ENCODE assay signal across 8 mouse cellular contexts in the genomic region with DNA sequence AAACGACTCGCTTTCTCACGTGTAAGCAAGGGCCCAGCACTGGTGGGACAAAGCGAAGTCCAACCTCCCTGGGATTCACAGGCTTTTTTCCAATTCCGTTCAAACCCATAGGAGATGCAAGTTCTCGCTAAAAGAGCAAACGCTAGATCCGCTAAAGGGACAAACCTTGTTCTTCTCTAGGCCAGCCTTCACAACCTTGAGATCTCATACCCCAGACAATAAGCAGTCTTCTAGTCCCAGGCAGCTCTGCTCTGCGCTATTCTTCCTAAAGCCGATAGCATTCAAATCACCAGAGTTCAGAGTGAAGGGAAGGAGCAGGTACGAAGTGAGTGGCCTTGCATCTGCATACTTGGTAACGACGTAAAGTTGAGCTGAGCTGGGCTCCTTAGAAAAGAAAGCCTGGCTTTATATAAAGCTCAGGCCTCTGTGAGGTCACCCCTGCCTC. TPM values are rescaled to one million over a fixed set of nuclear protein-coding genes. Genes with fewer than 3 reads are reported as not detected.
DNase-seq lines count a peak whose midpoint lies in the region; ATAC-seq and TF ChIP-seq lines count a peak whose summit lies in the region.

No protein-coding gene starts in this region.

- no peak for TF ChIP-seq CTCF in lung, postnatal 0 days (IDR thresholded peaks at IDR 0.05)

- H3K4me1 ChIP-seq in lung, postnatal 0 days (ENCODE audit: insufficient read depth, low read depth, low read length), result peaks cover 7% of the 10 kb centered on the region; the same call in 1 of the 2 replicates
- peaks cover 15% of the 10 kb centered on the region for H3K4me1 ChIP-seq in forebrain, embryonic 14.5 days (ENCODE audit: control insufficient read depth, insufficient read depth, low read length)
- H3K4me1 ChIP-seq in limb, embryonic 11.5 days (ENCODE audit: control insufficient read depth, insufficient read depth, low read length), result 0 out of 2 replicates have a peak, but pooled peaks cover 2% of the 10 kb centered on the region
- H3K4me1 ChIP-seq in stomach, embryonic 14.5 days (ENCODE audit: control insufficient read depth, insufficient read depth, low read length), result no peaks in the 10 kb centered on the region

- DNase-seq in lung, postnatal 0 days (ENCODE audit: low spot score), result no peak
- DNase-seq in lung, postnatal 4 days, result no peak
- DNase-seq in forebrain, embryonic 14.5 days (ENCODE audit: low spot score), result peak; percentile 59
- peak; percentile 44 for DNase-seq in limb, embryonic 11.5 days (ENCODE audit: low spot score)
- DNase-seq in layer of hippocampus, postnatal 14 days (ENCODE audit: low spot score in 2 of 2), result no peak
- no peak for DNase-seq in ovary, postnatal 36 days (ENCODE audit: low spot score)
- no peak for DNase-seq in spleen, adult 18-20 months

- no peaks in the 10 kb centered on the region for H3K36me3 ChIP-seq in lung, postnatal 0 days (ENCODE audit: insufficient read depth, low read length)
- no peaks in the 10 kb centered on the region for H3K36me3 ChIP-seq in forebrain, embryonic 14.5 days (ENCODE audit: control insufficient read depth, insufficient read depth, low read length)
- H3K36me3 ChIP-seq in limb, embryonic 11.5 days (ENCODE audit: control insufficient read depth, insufficient read depth, low read length), result peaks cover 2% of the 10 kb centered on the region; the same call in 1 of the 2 replicates
- no peaks in the 10 kb centered on the region for H3K36me3 ChIP-seq in stomach, embryonic 14.5 days (ENCODE audit: control insufficient read depth, insufficient read depth, low read length)

- H3K27ac ChIP-seq in lung, postnatal 0 days (ENCODE audit: low read length), result peak overlapping the region; percentile 93
- H3K27ac ChIP-seq in forebrain, embryonic 14.5 days (ENCODE audit: low read depth, low read length), result peak overlapping the region; percentile 74; the same call in 1 of the 2 replicates
- H3K27ac ChIP-seq in limb, embryonic 11.5 days (replicated peaks; ENCODE audit: low read depth, low read length), result no peak overlapping the region
- H3K27ac ChIP-seq in stomach, embryonic 14.5 days (ENCODE audit: low read length), result no peak overlapping the region

- peak overlapping the region; percentile 93 for H3K9ac ChIP-seq in lung, postnatal 0 days (replicated peaks; ENCODE audit: low read depth)
- peak overlapping the region; percentile 89 for H3K9ac ChIP-seq in forebrain, embryonic 14.5 days (ENCODE audit: low read length)
- H3K9ac ChIP-seq in limb, embryonic 11.5 days (ENCODE audit: low read length), result peak overlapping the region; percentile 95
- peak overlapping the region; percentile 78; the same call in 1 of the 2 replicates for H3K9ac ChIP-seq in stomach, embryonic 14.5 days (replicated peaks; ENCODE audit: low read depth, low read length)

- H3K27me3 ChIP-seq in lung, postnatal 0 days (replicated peaks; ENCODE audit: insufficient read depth, low read length), result no peaks in the 10 kb centered on the region
- H3K27me3 ChIP-seq in forebrain, embryonic 14.5 days (replicated peaks; ENCODE audit: control insufficient read depth, insufficient read depth, low read length), result no peaks in the 10 kb centered on the region
- H3K27me3 ChIP-seq in limb, embryonic 11.5 days (ENCODE audit: control insufficient read depth, insufficient read depth, low read length), result no peaks in the 10 kb centered on the region
- no peaks in the 10 kb centered on the region for H3K27me3 ChIP-seq in stomach, embryonic 14.5 days (ENCODE audit: control insufficient read depth, insufficient read depth, low read length)

- peak overlapping the region; percentile 74 for H3K4me2 ChIP-seq in lung, postnatal 0 days (replicated peaks; ENCODE audit: low read depth, low read length)
- peak overlapping the region; percentile 97 for H3K4me2 ChIP-seq in forebrain, embryonic 14.5 days (ENCODE audit: low read length)
- peak overlapping the region; percentile 68 for H3K4me2 ChIP-seq in limb, embryonic 11.5 days (ENCODE audit: low read depth, severe bottlenecking)
- peak overlapping the region; percentile 94 for H3K4me2 ChIP-seq in stomach, embryonic 14.5 days (replicated peaks; ENCODE audit: low read depth, low read length)

- WGBS in lung, postnatal 0 days, result 16% methylated on average over 13 of the region's 13 CpGs
- 5% methylated on average over 13 of the region's 13 CpGs for WGBS in forebrain, embryonic 14.5 days
- 7% methylated on average over 13 of the region's 13 CpGs for WGBS in limb, embryonic 11.5 days
- WGBS in stomach, embryonic 14.5 days, result 14% methylated on average over 13 of the region's 13 CpGs

- peak overlapping the region; percentile 81 for H3K4me3 ChIP-seq in lung, postnatal 0 days (ENCODE audit: low read depth, low read length)
- peak overlapping the region; percentile 80 for H3K4me3 ChIP-seq in forebrain, embryonic 14.5 days (ENCODE audit: low read depth, low read length)
- H3K4me3 ChIP-seq in limb, embryonic 11.5 days (ENCODE audit: low read depth, low read length), result peak overlapping the region; percentile 87
- H3K4me3 ChIP-seq in stomach, embryonic 14.5 days (ENCODE audit: low read depth, low read length), result peak overlapping the region; percentile 76

- no peak for TF ChIP-seq EP300 in lung, postnatal 0 days (IDR thresholded peaks at IDR 0.05)

- ATAC-seq in lung, postnatal 0 days, result no peak
- ATAC-seq in forebrain, embryonic 14.5 days, result peak; percentile 25
- ATAC-seq in limb, embryonic 11.5 days (ENCODE audit: insufficient number of reproducible peaks, low FRiP score, low TSS enrichment, low read depth), result no peak
- ATAC-seq in stomach, embryonic 14.5 days (ENCODE audit: insufficient number of reproducible peaks, insufficient read depth, low FRiP score, low read depth), result no peak

- H3K9me3 ChIP-seq in lung, postnatal 0 days (ENCODE audit: low read length), result no peaks in the 10 kb centered on the region
- 0 out of 2 replicates have a peak, but pooled peaks cover 2% of the 10 kb centered on the region for H3K9me3 ChIP-seq in forebrain, embryonic 14.5 days (replicated peaks; ENCODE audit: control insufficient read depth, low read length)
- H3K9me3 ChIP-seq in limb, embryonic 11.5 days (ENCODE audit: control insufficient read depth, low read length), result no peaks in the 10 kb centered on the region; the same call in 1 of the 2 replicates
- no peaks in the 10 kb centered on the region for H3K9me3 ChIP-seq in stomach, embryonic 14.5 days (ENCODE audit: control insufficient read depth, low read depth, low read length)

RNA-seq across cellular contexts. Expression of gene Rai14, which starts 1.2 kb away (rescaled TPM):
- polyA plus RNA-seq in lung, postnatal 0 days (2015; fragmentation: Nextera tagmentation; extraction: Ambion mirVana), result 56.0 and 63.0 TPM in 2 replicates
- 28.6 and 28.7 TPM in 2 replicates for polyA plus RNA-seq in forebrain, embryonic 14.5 days (2014; fragmentation: Nextera tagmentation; extraction: Ambion mirVana)
- polyA plus RNA-seq in limb, embryonic 11.5 days (2014; fragmentation: Nextera tagmentation; extraction: Ambion mirVana), result 70.8 and 71.9 TPM in 2 replicates
- 23.2 and 27.3 TPM in 2 replicates for polyA plus RNA-seq in stomach, embryonic 14.5 days (2014; fragmentation: Nextera tagmentation; extraction: Ambion mirVana)
- total RNA-seq in layer of hippocampus, postnatal 14 days (2021), result 1 to 10 TPM; 6.5 to 8.1 TPM

Comparison
In these comparisons a context has a peak if more than half of its experiments do, and no peak if none do; other contexts are left out.
1. DNase-seq: peak in forebrain, embryonic 14.5 days (single experiment) and limb, embryonic 11.5 days (single experiment); none in lung, postnatal 0 days (single experiment), lung, postnatal 4 days (0 of 2), layer of hippocampus, postnatal 14 days (0 of 2), ovary, postnatal 36 days (single experiment) and spleen, adult 18-20 months (0 of 2).
2. H3K27ac ChIP-seq: peak in lung, postnatal 0 days (single experiment) and forebrain, embryonic 14.5 days (single experiment); none in limb, embryonic 11.5 days (single experiment) and stomach, embryonic 14.5 days (single experiment).
3. Peak in every context shown above with its lines, with median percentiles within 50 percentile points of each other: H3K4me2 ChIP-seq, H3K4me3 ChIP-seq and H3K9ac ChIP-seq.